Mouse (Mus musculus) liver, embryonic 14.5 days (tissue): ENCODE measurements around the gene Crip1.

Experiments
- CTCF ChIP-seq: IDR thresholded peaks from 2 replicates; pipeline ENCODE4 v1.5.1; 2016; ENCODE audit warnings: antibody characterized with exemption, low read depth, control low read depth
- EP300 ChIP-seq: IDR thresholded peaks from 2 replicates; pipeline ENCODE4 v1.6.1; 2016; ENCODE audit warnings: antibody characterized with exemption, low read depth

GRCm38 (mm10) chr12:113101251-113101960 lies 44.7 kb upstream of the Crip1 start:
- no peak for TF ChIP-seq CTCF
- TF ChIP-seq EP300: no peak
